Mouse (Mus musculus) kidney, adult 2 months (tissue): Measurements from ENCODE around the gene Tbc1d9b. TPM values are rescaled to one million over a fixed set of nuclear protein-coding genes. Genes with fewer than 3 reads are reported as not detected.

Source experiments
- DNase-seq: peaks from one replicate; pipeline ENCODE4 v3.0.0; 2021
- H3K27ac ChIP-seq: fragments of 200-500 bp; 2 replicates; pipeline ENCODE4 v1.5.1; 2012; ENCODE audit warnings: low read depth, low read length, control low read depth, inconsistent platforms; ENCODE audit not compliant: insufficient read depth
- H3K27me3 ChIP-seq: fragments of 200-500 bp; replicated peaks from 2 replicates; pipeline ENCODE4 v1.6.1; 2012; ENCODE audit warnings: mild to moderate bottlenecking, moderate library complexity, low read length, inconsistent platforms; ENCODE audit not compliant: control insufficient read depth, insufficient read depth
- H3K36me3 ChIP-seq: fragments of 200-500 bp; 2 replicates; pipeline ENCODE4 v1.6.1; 2012; ENCODE audit warnings: mild to moderate bottlenecking, moderate library complexity, low read length, inconsistent platforms; ENCODE audit not compliant: control insufficient read depth, insufficient read depth
- H3K4me1 ChIP-seq: fragments of 200-500 bp; 2 replicates; pipeline ENCODE4 v1.6.1; 2011; ENCODE audit warnings: low read length; ENCODE audit not compliant: control insufficient read depth, insufficient read depth
- H3K4me3 ChIP-seq: fragments of 200-500 bp; 2 replicates; pipeline ENCODE4 v1.5.1; 2011; ENCODE audit warnings: mild to moderate bottlenecking, low read depth, low read length, control low read depth; ENCODE audit not compliant: insufficient read depth
- CTCF ChIP-seq: fragments of 200-500 bp; conservative IDR thresholded peaks from 2 replicates; pipeline ENCODE4 v1.5.1; 2011; ENCODE audit warnings: low read depth, mild to moderate bottlenecking, control low read depth, low read length, moderate library complexity, mixed read lengths; ENCODE audit not compliant: insufficient read depth, insufficient read length
- POLR2A ChIP-seq: fragments of 200-500 bp; IDR thresholded peaks from one replicate; pipeline ENCODE4 v1.6.1; 2011; ENCODE audit warnings: low read depth, low read length, control low read depth
- WGBS: fragments of 180-500 bp; shearing (Covaris S2); methylation state at CpG from one replicate; pipeline ENCODE4 v1.1.7; 2018; 5-methylcytosine and 5-hydroxymethylcytosine counted together
- polyA plus RNA-seq: library from polyadenylated mRNA; depleted of rRNA; stranded (reverse); fragments of >200 nt; gene quantifications from 2 replicates; pipeline ENCODE4 v1.2.3, GENCODE M21; 2012

Tbc1d9b gene
- polyA plus RNA-seq, 1 experiment = 52.2 TPM

DNA sequence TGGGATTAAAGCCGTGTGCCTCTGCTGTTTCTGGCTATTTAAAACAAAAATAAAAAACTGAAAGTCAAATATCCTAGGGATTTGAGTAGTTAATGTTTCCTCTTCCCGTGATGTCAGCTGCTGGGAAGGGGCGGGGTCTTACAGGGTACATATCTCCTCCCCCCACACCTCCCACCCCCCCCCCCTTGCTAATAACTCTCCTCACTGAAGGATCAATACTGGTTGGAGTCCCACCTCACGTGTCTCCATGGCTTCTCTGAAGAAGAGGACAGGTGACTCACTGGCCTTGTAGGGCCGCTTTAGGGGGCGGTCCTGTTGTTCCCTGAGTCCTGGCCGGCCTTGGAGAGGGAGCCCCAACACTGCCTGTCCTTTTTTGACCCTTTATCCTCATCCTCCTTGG, 57.5 kb downstream of the Tbc1d9b start:
- WGBS = 44% methylated on average over 7 of the region's 7 CpGs
- Histone ChIP-seq H3K27me3 (no peaks in the 10 kb centered on the region), H3K4me1 (peaks cover 17% of the 10 kb centered on the region), H3K4me3 (peak overlapping the region; percentile 3; the same call in 1 of the 2 replicates), H3K27ac (0 out of 2 replicates have a peak overlapping the region, but pooled peaks have one; percentile 12), H3K36me3 (no peaks in the 10 kb centered on the region)
- no peak for TF ChIP-seq POLR2A
- DNase-seq = peak; percentile 39

DNA sequence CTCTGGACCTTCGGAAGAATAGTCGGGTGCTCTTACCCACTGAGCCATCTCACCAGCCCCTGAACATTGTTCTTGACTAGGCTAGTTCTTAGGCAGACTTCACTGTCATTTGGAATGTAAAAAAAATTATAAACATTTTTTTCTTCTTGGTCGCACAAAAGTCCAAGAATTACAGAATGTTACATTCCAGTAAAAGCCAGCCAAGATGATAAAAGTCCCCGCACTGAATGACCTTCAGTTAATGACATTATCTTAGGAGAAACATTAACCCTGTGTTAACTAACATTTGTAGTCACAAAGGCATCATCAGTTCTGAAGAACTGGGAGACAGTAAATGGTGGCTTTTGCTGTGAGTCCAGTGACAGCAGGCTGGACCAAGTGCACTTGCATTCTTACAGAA, 59.2 kb downstream of the Tbc1d9b start:
- H3K36me3 ChIP-seq = no peaks in the 10 kb centered on the region
- DNase-seq = peak; percentile 68
- 31% methylated on average over 4 of the region's 4 CpGs for WGBS
- peaks cover 7% of the 10 kb centered on the region; the same call in 1 of the 2 replicates for H3K4me1 ChIP-seq
- no peak overlapping the region for H3K4me3 ChIP-seq
- TF ChIP-seq POLR2A = no peak
- no peak for TF ChIP-seq CTCF
- H3K27me3 ChIP-seq = no peaks in the 10 kb centered on the region
- H3K27ac ChIP-seq = peak overlapping the region; percentile 80

DNA sequence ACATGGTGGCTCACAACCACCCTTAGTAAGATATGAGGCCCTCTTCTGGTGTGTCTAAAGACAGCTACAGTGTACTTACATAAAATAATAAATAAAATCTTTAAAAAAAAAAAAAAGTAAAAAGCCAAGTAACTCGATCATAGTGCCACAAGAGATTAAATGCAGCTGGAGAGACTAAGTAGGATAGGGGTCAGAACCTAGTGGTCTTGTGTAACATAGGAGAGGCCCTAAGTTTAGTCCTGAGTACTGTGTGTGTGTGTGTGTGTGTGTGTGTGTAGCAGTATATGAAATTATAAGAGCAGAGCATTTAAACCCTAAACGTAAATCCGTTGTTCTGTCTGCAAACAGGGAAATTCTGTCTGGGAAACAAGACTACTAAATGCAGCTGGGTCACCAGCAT, 61.1 kb downstream of the Tbc1d9b start:
- WGBS = 75% methylated on average over 3 of the region's 3 CpGs
- Histone ChIP-seq H3K27me3 (no peaks in the 10 kb centered on the region), H3K4me1 (peaks cover 7% of the 10 kb centered on the region; the same call in 1 of the 2 replicates), H3K36me3 (no peaks in the 10 kb centered on the region), H3K27ac (no peak overlapping the region), H3K4me3 (no peak overlapping the region)
- TF ChIP-seq CTCF (no peak), POLR2A (no peak)
- DNase-seq = no peak

GRCm38 (mm10) chr11:50194070-50194469, 62.9 kb downstream of the Tbc1d9b start:
- no peak overlapping the region for H3K4me3 ChIP-seq
- 82% methylated on average over 7 of the region's 7 CpGs for WGBS
- no peak overlapping the region for H3K27ac ChIP-seq
- no peaks in the 10 kb centered on the region for H3K27me3 ChIP-seq
- no peak for DNase-seq
- H3K36me3 ChIP-seq = no peaks in the 10 kb centered on the region; the same call in 1 of the 2 replicates
- no peak for TF ChIP-seq POLR2A
- no peak for TF ChIP-seq CTCF
- peaks cover 10% of the 10 kb centered on the region; the same call in 1 of the 2 replicates for H3K4me1 ChIP-seq

DNA sequence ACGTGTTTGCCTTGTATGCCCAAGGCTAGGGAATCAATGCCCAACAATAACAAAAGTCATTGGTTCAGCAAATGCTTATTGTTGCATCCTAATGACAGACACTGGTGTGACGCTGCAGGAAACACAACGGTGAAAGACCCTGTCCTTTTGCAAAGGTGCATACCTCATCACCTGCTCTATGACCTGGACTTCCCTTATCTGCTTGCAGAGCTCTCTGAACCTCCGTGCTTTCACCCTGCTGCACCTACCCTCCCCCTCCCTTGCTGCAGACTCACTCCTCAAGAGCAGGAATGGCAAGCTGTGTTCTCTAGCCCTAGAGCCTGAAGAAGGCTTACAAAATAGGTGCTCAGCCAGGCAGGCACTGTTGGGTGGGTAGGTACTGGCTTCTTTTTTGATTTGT, 63.6 kb downstream of the Tbc1d9b start:
- DNase-seq = no peak
- WGBS = 62% methylated on average over 4 of the region's 4 CpGs
- H3K36me3 ChIP-seq = peaks cover 2% of the 10 kb centered on the region; the same call in 1 of the 2 replicates
- no peaks in the 10 kb centered on the region for H3K27me3 ChIP-seq
- H3K4me3 ChIP-seq = no peak overlapping the region
- peaks cover 11% of the 10 kb centered on the region; the same call in 1 of the 2 replicates for H3K4me1 ChIP-seq
- no peak overlapping the region for H3K27ac ChIP-seq
- TF ChIP-seq CTCF (no peak), POLR2A (no peak)

- Histone ChIP-seq H3K4me1 (peaks cover 3% of the 10 kb centered on the region; the same call in 1 of the 2 replicates), H3K4me3 (no peak overlapping the region), H3K27me3 (no peaks in the 10 kb centered on the region), H3K27ac (no peak overlapping the region), H3K36me3 (peaks cover 23% of the 10 kb centered on the region)
- no peak for TF ChIP-seq POLR2A
- no peak for TF ChIP-seq CTCF
- WGBS = 58% methylated on average over 4 of the region's 4 CpGs
- DNase-seq = peak; percentile 49
Measured at GRCm38 (mm10) chr11:50197500-50197899, 66.3 kb downstream of the Tbc1d9b start.

GRCm38 (mm10) chr11:50198219-50198846, 67.1 kb downstream of the Tbc1d9b start:
- TF ChIP-seq CTCF (no peak), POLR2A (no peak)
- Histone ChIP-seq H3K36me3 (peaks cover 26% of the 10 kb centered on the region), H3K4me3 (no peak overlapping the region), H3K27ac (no peak overlapping the region), H3K27me3 (no peaks in the 10 kb centered on the region), H3K4me1 (peaks cover 3% of the 10 kb centered on the region; the same call in 1 of the 2 replicates)
- 74% methylated on average over 4 of the region's 5 CpGs for WGBS
- DNase-seq = peak; percentile 61
